Mouse (Mus musculus) left cerebral cortex, adult 9 months (tissue): ENCODE results near the gene Ppp4r2.
A peak's percentile ranks its signal among the peaks of the same experiment; 100 is the strongest.

Source experiments
- DNase-seq, 2 experiments: peaks; one replicate each; pipeline ENCODE4 v3.0.0; 2022; ENCODE audit warnings: low spot score in 2 of 2

Ppp4r2 gene

GRCm38 (mm10) chr6:100883233-100883632, 49.8 kb downstream of the Ppp4r2 start:
- DNase-seq = peak in 1 of 2 experiments; percentile 37

- no peak for DNase-seq
These were observed 51.3 kb downstream of the Ppp4r2 start for GRCm38 (mm10) chr6:100884594-100885225.

DNA sequence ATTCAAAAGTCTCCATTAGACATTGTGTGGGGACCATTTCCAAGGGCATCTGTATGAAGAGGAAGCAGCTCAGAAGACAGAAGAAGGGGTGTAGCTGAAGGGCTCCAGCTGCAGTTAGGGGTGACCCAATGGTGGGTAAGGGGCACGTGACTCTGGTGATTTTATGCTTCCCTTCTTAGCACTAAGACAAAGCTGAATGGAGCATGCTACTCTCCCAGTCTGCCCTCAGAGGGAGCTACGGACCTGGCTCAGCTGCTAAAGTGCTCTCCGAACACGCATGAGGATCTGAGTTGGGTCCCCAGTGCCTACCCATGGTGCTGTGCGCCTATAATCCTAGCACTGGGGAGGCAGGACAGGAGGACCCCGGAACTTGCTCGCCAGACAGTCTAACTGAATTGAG, 52.0 kb downstream of the Ppp4r2 start:
- DNase-seq = no peak

GRCm38 (mm10) chr6:100887012-100887411, 53.6 kb downstream of the Ppp4r2 start:
- no peak for DNase-seq

DNA sequence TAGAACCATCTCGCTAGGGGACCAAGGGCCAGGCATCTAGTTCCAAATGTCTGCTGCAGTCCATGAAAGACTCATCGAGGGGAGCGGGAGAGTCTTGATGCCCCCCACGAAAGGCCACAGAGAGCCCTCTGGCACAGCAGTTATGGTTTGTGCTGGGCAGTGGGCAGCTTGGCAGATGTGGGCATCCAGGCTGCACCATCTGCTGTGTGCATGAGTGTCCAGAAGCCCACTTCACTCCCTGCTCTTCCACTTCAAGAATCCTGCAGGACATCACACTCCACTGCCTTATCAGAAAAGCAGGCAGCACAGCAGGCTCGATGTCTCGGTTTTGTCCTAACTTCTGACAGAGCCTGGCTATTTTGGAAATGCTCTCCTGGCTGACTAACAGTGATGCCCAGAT, 55.9 kb downstream of the Ppp4r2 start:
- no peak for DNase-seq

DNA sequence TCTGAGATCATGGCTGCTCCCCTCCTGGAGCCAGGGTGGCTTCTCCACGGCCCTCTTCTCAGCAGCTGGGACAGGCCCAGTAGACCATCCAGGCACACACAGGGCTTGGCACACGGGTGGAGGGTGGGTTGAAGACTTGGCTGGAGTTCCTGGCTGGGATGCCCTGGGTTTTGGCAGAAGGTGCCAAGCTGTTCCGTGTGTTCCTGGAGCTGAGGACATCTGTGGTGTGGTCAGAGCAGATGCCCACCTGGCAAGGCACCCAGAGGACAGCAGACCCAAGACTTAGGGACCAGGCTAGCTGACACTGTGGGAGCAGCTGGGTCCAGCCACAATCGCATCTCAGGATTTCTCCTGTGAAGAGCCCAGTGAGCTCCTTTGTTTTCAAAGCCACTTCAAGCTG, 59.1 kb downstream of the Ppp4r2 start:
- DNase-seq = peak in 1 of 2 experiments; percentile 18

DNA sequence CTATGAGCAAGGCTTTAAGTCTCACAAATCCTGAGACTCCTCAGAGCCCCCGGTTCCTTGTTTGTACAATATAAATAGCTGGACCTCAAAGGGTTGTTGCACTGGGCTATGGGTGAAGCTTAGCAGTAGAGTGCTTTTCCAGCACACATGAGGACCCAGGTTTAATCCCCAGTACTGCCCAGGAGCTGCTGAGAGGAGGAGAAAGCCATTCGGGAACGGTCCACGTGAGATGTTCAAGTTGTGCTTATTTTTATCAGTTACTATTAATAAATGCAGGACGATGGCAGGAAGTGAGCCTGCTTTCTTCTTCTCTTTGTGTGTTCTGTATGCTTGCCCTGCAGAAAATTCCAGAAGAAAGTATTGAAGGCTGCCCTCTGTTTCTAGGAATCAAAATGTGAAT, 59.7 kb downstream of the Ppp4r2 start:
- no peak for DNase-seq

GRCm38 (mm10) chr6:100895183-100895582, 61.8 kb downstream of the Ppp4r2 start:
- no peak for DNase-seq

DNA sequence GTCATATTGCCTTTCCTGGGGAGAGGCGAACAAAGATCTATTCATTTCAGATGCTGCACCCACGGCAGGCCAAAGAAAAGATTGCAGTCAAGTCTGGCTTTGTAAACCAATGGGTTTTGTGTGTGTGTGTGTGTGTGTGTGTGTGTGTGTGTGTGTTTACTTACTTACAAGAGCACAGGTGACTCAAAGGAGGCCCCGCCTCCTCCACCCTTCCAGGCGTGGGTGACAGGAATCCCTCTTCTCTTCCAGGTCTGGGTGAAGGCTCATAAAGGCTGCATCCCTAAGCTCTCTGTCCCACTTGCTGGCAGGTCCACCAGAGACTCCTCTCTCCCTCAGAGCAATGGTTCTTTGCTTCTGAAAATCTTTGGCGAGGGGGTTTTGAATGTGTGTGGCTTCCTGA, 63.5 kb downstream of the Ppp4r2 start:
- DNase-seq = no peak

DNA sequence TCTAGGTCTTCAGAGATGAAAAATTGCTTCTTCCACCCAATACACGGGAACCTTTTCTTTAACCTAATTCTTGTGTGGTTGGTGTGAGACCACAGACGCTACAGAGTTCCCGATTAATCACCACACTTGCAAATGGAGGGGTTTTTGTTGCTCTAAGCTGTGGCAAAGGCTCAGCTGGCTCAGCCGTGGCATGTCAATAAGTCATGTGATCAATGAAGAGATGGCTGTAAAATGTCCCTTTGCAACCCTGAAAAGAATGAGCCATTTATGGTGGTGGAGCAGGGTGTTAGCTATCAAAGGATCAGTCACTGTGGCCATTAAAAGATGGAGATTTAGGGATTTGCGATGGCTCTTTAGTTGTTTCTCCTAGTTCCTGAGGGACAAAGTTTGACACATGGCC, 71.0 kb downstream of the Ppp4r2 start:
- no peak for DNase-seq

DNA sequence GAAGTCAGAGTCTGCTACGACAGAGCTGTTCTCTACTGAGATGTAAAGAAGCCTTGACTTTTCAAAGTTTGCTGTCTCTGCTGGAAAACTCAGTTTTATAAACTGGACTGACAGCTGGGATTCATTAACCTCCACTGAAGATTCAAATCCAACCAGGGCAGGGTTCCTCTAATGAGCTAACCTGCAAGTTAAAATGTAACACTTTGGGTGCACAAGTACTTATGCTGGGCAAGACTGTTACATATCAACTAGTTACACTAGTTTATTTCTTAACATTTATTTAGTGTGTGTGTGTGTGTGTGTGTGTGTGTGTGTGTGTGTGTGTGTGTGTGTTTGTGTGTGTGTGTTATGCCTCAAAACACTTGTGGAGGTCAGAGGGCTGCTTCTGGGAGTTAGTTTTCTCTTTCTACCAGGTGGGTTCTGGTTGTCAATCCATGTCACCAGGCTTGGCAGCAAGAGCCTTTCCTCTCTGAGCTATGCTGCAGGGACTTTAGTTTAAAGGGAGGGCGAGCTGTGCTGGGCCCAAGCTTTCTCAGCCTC, 76.8 kb downstream of the Ppp4r2 start:
- DNase-seq = no peak
